Mouse (Mus musculus): Measurements from ENCODE around the gene Btbd9.

- TF ChIP-seq POLR2A (IDR thresholded peaks at IDR 0.05; ENCODE audit: insufficient read depth, low read length) = no peak
- no peak for TF ChIP-seq CTCF (IDR thresholded peaks at IDR 0.05; ENCODE audit: low read depth, low read length)
Measured at GRCm38 (mm10) chr17:30307168-30307567, 269.1 kb downstream of the Btbd9 start.
